Mouse (Mus musculus): ENCODE results near the gene Pcdh8. TPM values are rescaled to one million over a fixed set of nuclear protein-coding genes. Genes with fewer than 3 reads are reported as not detected.

Pcdh8 gene
- polyA plus RNA-seq, 1 experiment from 2014 or later: 18.5 TPM

- Histone ChIP-seq H3K4me3 (ENCODE audit: low read depth, low read length) (no peak overlapping the region), H3K27ac (ENCODE audit: low read depth, low read length) (no peak overlapping the region), H3K9ac (ENCODE audit: low read length) (no peak overlapping the region), H3K36me3 (ENCODE audit: control insufficient read depth, insufficient read depth, low read length) (no peaks in the 10 kb centered on the region), H3K4me2 (ENCODE audit: low read depth) (no peak overlapping the region), H3K27me3 (ENCODE audit: control insufficient read depth, insufficient read depth, low read length) (no peaks in the 10 kb centered on the region), H3K9me3 (ENCODE audit: control insufficient read depth, low read length) (no peaks in the 10 kb centered on the region), H3K4me1 (ENCODE audit: control insufficient read depth, insufficient read depth, low read length) (peaks cover 7% of the 10 kb centered on the region)
- 10% methylated on average over 6 of the region's 6 CpGs for WGBS
- ATAC-seq (ENCODE audit: insufficient read depth, low FRiP score, low TSS enrichment) (no peak), DNase-seq (ENCODE audit: low spot score) (no peak)
Observed at GRCm38 (mm10) chr14:79780332-79780731, 9.2 kb upstream of the Pcdh8 start.

GRCm38 (mm10) chr14:79779841-79780240, 8.7 kb upstream of the Pcdh8 start:
- peaks cover 7% of the 10 kb centered on the region for H3K4me1 ChIP-seq (ENCODE audit: control insufficient read depth, insufficient read depth, low read length)
- H3K36me3 ChIP-seq (ENCODE audit: control insufficient read depth, insufficient read depth, low read length): no peaks in the 10 kb centered on the region
- H3K27me3 ChIP-seq (ENCODE audit: control insufficient read depth, insufficient read depth, low read length): no peaks in the 10 kb centered on the region
- WGBS: 49% methylated on average over 4 of the region's 4 CpGs
- no peak overlapping the region for H3K4me2 ChIP-seq (ENCODE audit: low read depth)
- no peaks in the 10 kb centered on the region for H3K9me3 ChIP-seq (ENCODE audit: control insufficient read depth, low read length)
- DNase-seq (ENCODE audit: low spot score) (no peak), ATAC-seq (ENCODE audit: insufficient read depth, low FRiP score, low TSS enrichment) (no peak)
- H3K4me3 ChIP-seq (ENCODE audit: low read depth, low read length): no peak overlapping the region
- no peak overlapping the region for H3K27ac ChIP-seq (ENCODE audit: low read depth, low read length)
- H3K9ac ChIP-seq (ENCODE audit: low read length): no peak overlapping the region

- H3K27me3 ChIP-seq (ENCODE audit: control insufficient read depth, insufficient read depth, low read length): peaks cover 44% of the 10 kb centered on the region
Observed at GRCm38 (mm10) chr14:79773425-79774391, 2.6 kb upstream of the Pcdh8 start.

GRCm38 (mm10) chr14:79771802-79772511, 845 bp upstream of the Pcdh8 start:
- Histone ChIP-seq H3K9me3 (ENCODE audit: control insufficient read depth, low read length) (no peaks in the 10 kb centered on the region), H3K4me2 (ENCODE audit: low read depth) (peak overlapping the region; percentile 72), H3K4me1 (ENCODE audit: control insufficient read depth, insufficient read depth, low read length) (peaks cover 30% of the 10 kb centered on the region), H3K27me3 (ENCODE audit: control insufficient read depth, insufficient read depth, low read length) (peaks cover 59% of the 10 kb centered on the region), H3K9ac (ENCODE audit: low read length) (peak overlapping the region; percentile 49), H3K36me3 (ENCODE audit: control insufficient read depth, insufficient read depth, low read length) (no peaks in the 10 kb centered on the region), H3K4me3 (ENCODE audit: low read depth, low read length) (peak overlapping the region; percentile 49), H3K27ac (ENCODE audit: low read depth, low read length) (peak overlapping the region; percentile 49; the same call in 1 of the 2 replicates)
- ATAC-seq (ENCODE audit: insufficient read depth, low FRiP score, low TSS enrichment) (peak; percentile 8; the same call in 1 of the 2 replicates), DNase-seq (ENCODE audit: low spot score) (peak; percentile 59)
- 1% methylated on average over 20 of the region's 20 CpGs for WGBS

More at GRCm38 (mm10) chr14:79773425-79774391, 2.6 kb upstream of the Pcdh8 start:
- 0 out of 2 replicates have a peak overlapping the region, but pooled peaks have one; percentile 39 for H3K27ac ChIP-seq (ENCODE audit: low read depth, low read length)
- H3K9me3 ChIP-seq (ENCODE audit: control insufficient read depth, low read length): no peaks in the 10 kb centered on the region
- H3K9ac ChIP-seq (ENCODE audit: low read length): peak overlapping the region; percentile 54
- ATAC-seq (ENCODE audit: insufficient read depth, low FRiP score, low TSS enrichment): peak; percentile 32
- H3K4me3 ChIP-seq (ENCODE audit: low read depth, low read length): peak overlapping the region; percentile 36
- peaks cover 30% of the 10 kb centered on the region for H3K4me1 ChIP-seq (ENCODE audit: control insufficient read depth, insufficient read depth, low read length)
- WGBS: under 1% methylated on average over 44 of the region's 44 CpGs
- H3K36me3 ChIP-seq (ENCODE audit: control insufficient read depth, insufficient read depth, low read length): no peaks in the 10 kb centered on the region
- peak overlapping the region; percentile 85 for H3K4me2 ChIP-seq (ENCODE audit: low read depth)
- peak; percentile 84 for DNase-seq (ENCODE audit: low spot score)

GRCm38 (mm10) chr14:79770306-79771093, 612 bp downstream of the Pcdh8 start:
- 2% methylated on average over 60 of the region's 62 CpGs for WGBS
- H3K36me3 ChIP-seq (ENCODE audit: control insufficient read depth, insufficient read depth, low read length): no peaks in the 10 kb centered on the region
- H3K9me3 ChIP-seq (ENCODE audit: control insufficient read depth, low read length): no peaks in the 10 kb centered on the region
- peak overlapping the region; percentile 72 for H3K4me2 ChIP-seq (ENCODE audit: low read depth)
- peaks cover 30% of the 10 kb centered on the region for H3K4me1 ChIP-seq (ENCODE audit: control insufficient read depth, insufficient read depth, low read length)
- 0 out of 2 replicates have a peak overlapping the region, but pooled peaks have one; percentile 44 for H3K27ac ChIP-seq (ENCODE audit: low read depth, low read length)
- DNase-seq (ENCODE audit: low spot score) (peak; percentile 44), ATAC-seq (ENCODE audit: insufficient read depth, low FRiP score, low TSS enrichment) (peak; percentile 16)
- peaks cover 59% of the 10 kb centered on the region for H3K27me3 ChIP-seq (ENCODE audit: control insufficient read depth, insufficient read depth, low read length)
- peak overlapping the region; percentile 31 for H3K9ac ChIP-seq (ENCODE audit: low read length)
- peak overlapping the region; percentile 49 for H3K4me3 ChIP-seq (ENCODE audit: low read depth, low read length)

- WGBS: 0% methylated on average over 44 of the region's 46 CpGs
- ATAC-seq (ENCODE audit: insufficient read depth, low FRiP score, low TSS enrichment): 0 out of 2 replicates have a peak, but pooled peaks have one; percentile 8
- H3K9ac ChIP-seq (ENCODE audit: low read length): peak overlapping the region; percentile 31
- peak overlapping the region; percentile 49 for H3K4me3 ChIP-seq (ENCODE audit: low read depth, low read length)
- H3K36me3 ChIP-seq (ENCODE audit: control insufficient read depth, insufficient read depth, low read length): no peaks in the 10 kb centered on the region
- H3K27ac ChIP-seq (ENCODE audit: low read depth, low read length): no peak overlapping the region
- H3K4me2 ChIP-seq (ENCODE audit: low read depth): peak overlapping the region; percentile 72
- no peaks in the 10 kb centered on the region for H3K9me3 ChIP-seq (ENCODE audit: control insufficient read depth, low read length)
- H3K27me3 ChIP-seq (ENCODE audit: control insufficient read depth, insufficient read depth, low read length): peaks cover 59% of the 10 kb centered on the region
- peaks cover 30% of the 10 kb centered on the region for H3K4me1 ChIP-seq (ENCODE audit: control insufficient read depth, insufficient read depth, low read length)
- DNase-seq (ENCODE audit: low spot score): peak; percentile 82
Observed at GRCm38 (mm10) chr14:79769618-79770017, 1.5 kb downstream of the Pcdh8 start.

- peak overlapping the region; percentile 54 for H3K9ac ChIP-seq (ENCODE audit: low read length)
- H3K9me3 ChIP-seq (ENCODE audit: control insufficient read depth, low read length): no peaks in the 10 kb centered on the region
- H3K27me3 ChIP-seq (ENCODE audit: control insufficient read depth, insufficient read depth, low read length): peaks cover 59% of the 10 kb centered on the region
- DNase-seq (ENCODE audit: low spot score) (peak; percentile 65), ATAC-seq (ENCODE audit: insufficient read depth, low FRiP score, low TSS enrichment) (no peak)
- H3K4me1 ChIP-seq (ENCODE audit: control insufficient read depth, insufficient read depth, low read length): peaks cover 30% of the 10 kb centered on the region
- H3K27ac ChIP-seq (ENCODE audit: low read depth, low read length): no peak overlapping the region
- no peaks in the 10 kb centered on the region for H3K36me3 ChIP-seq (ENCODE audit: control insufficient read depth, insufficient read depth, low read length)
- peak overlapping the region; percentile 49 for H3K4me3 ChIP-seq (ENCODE audit: low read depth, low read length)
- 2% methylated on average over 30 of the region's 30 CpGs for WGBS
- H3K4me2 ChIP-seq (ENCODE audit: low read depth): peak overlapping the region; percentile 72
Observed at GRCm38 (mm10) chr14:79768996-79769395, 2.1 kb downstream of the Pcdh8 start.
